8 mouse cellular contexts compared by ENCODE assay signal in genomic region chr2:73540450-73541162, GRCm38 (mm10). TPM values are rescaled to one million over a fixed set of nuclear protein-coding genes. Genes with fewer than 3 reads are reported as not detected.
DNase-seq lines count a peak whose midpoint lies in the region; ATAC-seq and TF ChIP-seq lines count a peak whose summit lies in the region.

No protein-coding gene starts in this region.

- H3K9me3 ChIP-seq in heart, embryonic 13.5 days, result no peaks in the 10 kb centered on the region
- no peaks in the 10 kb centered on the region for H3K9me3 ChIP-seq in midbrain, embryonic 12.5 days

- no peak for ATAC-seq in heart, embryonic 13.5 days (ENCODE audit: extremely low read depth, insufficient number of reproducible peaks, low FRiP score, low TSS enrichment)
- no peak for ATAC-seq in midbrain, embryonic 12.5 days (ENCODE audit: low FRiP score, low read depth)

- peaks cover 9% of the 10 kb centered on the region for H3K4me1 ChIP-seq in heart, embryonic 13.5 days
- H3K4me1 ChIP-seq in heart, adult 2 months (ENCODE audit: control insufficient read depth, insufficient read depth, low read length), result no peaks in the 10 kb centered on the region
- H3K4me1 ChIP-seq in midbrain, embryonic 12.5 days, result peaks cover 5% of the 10 kb centered on the region; the same call in 1 of the 2 replicates
- no peaks in the 10 kb centered on the region for H3K4me1 ChIP-seq in kidney, adult 2 months (ENCODE audit: control insufficient read depth, insufficient read depth, low read length)

- peaks cover 22% of the 10 kb centered on the region for H3K27me3 ChIP-seq in heart, embryonic 13.5 days (replicated peaks)
- H3K27me3 ChIP-seq in heart, adult 2 months (ENCODE audit: control insufficient read depth, insufficient read depth, low read length), result no peaks in the 10 kb centered on the region
- peaks cover 6% of the 10 kb centered on the region; the same call in 1 of the 2 replicates for H3K27me3 ChIP-seq in midbrain, embryonic 12.5 days
- H3K27me3 ChIP-seq in kidney, adult 2 months (replicated peaks; ENCODE audit: control insufficient read depth, insufficient read depth, low read length), result no peaks in the 10 kb centered on the region

- peak overlapping the region; percentile 21; the same call in 1 of the 2 replicates for H3K4me3 ChIP-seq in heart, embryonic 13.5 days
- H3K4me3 ChIP-seq in heart, adult 2 months, result no peak overlapping the region
- H3K4me3 ChIP-seq in midbrain, embryonic 12.5 days, result no peak overlapping the region
- no peak overlapping the region for H3K4me3 ChIP-seq in kidney, adult 2 months (ENCODE audit: insufficient read depth, low read depth, low read length)

- H3K4me2 ChIP-seq in heart, embryonic 13.5 days, result peak overlapping the region; percentile 53
- peak overlapping the region; percentile 15; the same call in 1 of the 2 replicates for H3K4me2 ChIP-seq in midbrain, embryonic 12.5 days (replicated peaks)

- no peak overlapping the region for H3K27ac ChIP-seq in heart, embryonic 13.5 days (replicated peaks)
- no peak overlapping the region for H3K27ac ChIP-seq in heart, adult 2 months
- no peak overlapping the region for H3K27ac ChIP-seq in midbrain, embryonic 12.5 days (replicated peaks)
- no peak overlapping the region for H3K27ac ChIP-seq in kidney, adult 2 months (ENCODE audit: insufficient read depth, low read depth, low read length)

- TF ChIP-seq POLR2A in heart, adult 2 months (IDR thresholded peaks at IDR 0.05; ENCODE audit: insufficient read depth, low read depth, low read length), result no peak
- no peak for TF ChIP-seq POLR2A in kidney, adult 2 months (IDR thresholded peaks at IDR 0.05; ENCODE audit: low read depth, low read length)

- 31% methylated on average over 16 of the region's 16 CpGs for WGBS in heart, embryonic 13.5 days
- WGBS in heart, adult 2 months, result 33% methylated on average over 16 of the region's 16 CpGs
- WGBS in midbrain, embryonic 12.5 days, result 42% methylated on average over 16 of the region's 16 CpGs
- 11% methylated on average over 16 of the region's 16 CpGs for WGBS in kidney, adult 2 months

- H3K9ac ChIP-seq in heart, embryonic 13.5 days, result peak overlapping the region; percentile 33; the same call in 1 of the 2 replicates
- H3K9ac ChIP-seq in heart, adult 2 months (ENCODE audit: low read depth, low read length), result no peak overlapping the region
- no peak overlapping the region for H3K9ac ChIP-seq in midbrain, embryonic 12.5 days (replicated peaks)

- no peak for DNase-seq in heart, adult 2 months
- peak; percentile 87 for DNase-seq in MEL-GATA-1-ER (ENCODE audit: extremely low read depth, low read depth)
- DNase-seq in induced T-regulatory cell, adult 2 months (ENCODE audit: low read depth), result peak; percentile 58
- no peak for DNase-seq in retina, postnatal 1 day
- DNase-seq in ovary, adult 18-20 months (ENCODE audit: low spot score), result no peak
- DNase-seq in kidney, adult 2 months, result no peak

- TF ChIP-seq CTCF in heart, adult 2 months (IDR thresholded peaks at IDR 0.05), result no peak
- TF ChIP-seq CTCF in kidney, adult 2 months (conservative IDR thresholded peaks at IDR 0.05; ENCODE audit: insufficient read depth, insufficient read length, low read depth, low read length), result no peak

- no peaks in the 10 kb centered on the region for H3K79me2 ChIP-seq in heart, adult 2 months (replicated peaks; ENCODE audit: control insufficient read depth, insufficient read depth, low read length)

- H3K36me3 ChIP-seq in heart, embryonic 13.5 days, result no peaks in the 10 kb centered on the region
- no peaks in the 10 kb centered on the region for H3K36me3 ChIP-seq in heart, adult 2 months (ENCODE audit: control insufficient read depth, insufficient read depth, low read length)
- H3K36me3 ChIP-seq in midbrain, embryonic 12.5 days, result no peaks in the 10 kb centered on the region
- no peaks in the 10 kb centered on the region for H3K36me3 ChIP-seq in kidney, adult 2 months (ENCODE audit: control insufficient read depth, insufficient read depth, low read length)

- intact Hi-C loops in heart, adult 2 months (cut with DNase I), result no loop called here

- TF ChIP-seq EP300 in heart, adult 2 months (IDR thresholded peaks at IDR 0.05; ENCODE audit: insufficient read depth, low read depth, low read length), result no peak

RNA-seq across cellular contexts. Expression of gene Wipf1, which starts 11.1 kb away (rescaled TPM):
- polyA plus RNA-seq in heart, embryonic 13.5 days (2015; fragmentation: Nextera tagmentation; extraction: Ambion mirVana), result 4.0 and 5.0 TPM in 2 replicates
- 10 to 100 TPM; 12.9 to 17.0 TPM for total RNA-seq in heart, adult 2 months (2021)
- polyA plus RNA-seq in heart, adult 2 months (2012; rRNA removed), result 6.0 and 6.6 TPM in 2 replicates
- 5.1 and 5.3 TPM in 2 replicates for polyA plus RNA-seq in midbrain, embryonic 12.5 days (2016; fragmentation: Nextera tagmentation; extraction: Ambion mirVana)
- polyA plus RNA-seq in kidney, adult 2 months (2012; rRNA removed), result 4.8 and 8.0 TPM in 2 replicates

RNA-seq across cellular contexts. Expression of gene Chrna1, which starts 39.5 kb away (rescaled TPM):
- polyA plus RNA-seq in heart, embryonic 13.5 days (2015; fragmentation: Nextera tagmentation; extraction: Ambion mirVana), result 0.15 and 0.37 TPM in 2 replicates
- not detected for total RNA-seq in heart, adult 2 months (2021)
- polyA plus RNA-seq in heart, adult 2 months (2012; rRNA removed), result 0.04 TPM in 1 of 2 replicates, not detected in the other
- polyA plus RNA-seq in midbrain, embryonic 12.5 days (2016; fragmentation: Nextera tagmentation; extraction: Ambion mirVana), result 0.18 and 0.35 TPM in 2 replicates
- not detected in 2 replicates for polyA plus RNA-seq in kidney, adult 2 months (2012; rRNA removed)

Comparison
In these comparisons a context has a peak if more than half of its experiments do, and no peak if none do; other contexts are left out.
1. DNase-seq: peak in MEL-GATA-1-ER (single experiment) and induced T-regulatory cell, adult 2 months (single experiment); none in heart, adult 2 months (0 of 2), retina, postnatal 1 day (single experiment), ovary, adult 18-20 months (single experiment) and kidney, adult 2 months (single experiment).